Mouse (Mus musculus) forebrain, embryonic 13.5 days (tissue): Measurements from ENCODE around the gene Lrmda. TPM values are rescaled to one million over a fixed set of nuclear protein-coding genes. Genes with fewer than 3 reads are reported as not detected.

Experiments
- ATAC-seq: fragments of 200-750 bp; cut with Nextera tagmentation; 2 replicates; pipeline ENCODE4 v1.8.0; 2017
- H3K27ac ChIP-seq: fragments of 300-500 bp; sonication (generic); 2 replicates; pipeline ENCODE4 v1.5.1; 2015; ENCODE audit warnings: inconsistent platforms, mild to moderate bottlenecking, moderate library complexity
- H3K27me3 ChIP-seq: fragments of 300-500 bp; sonication (generic); 2 replicates; pipeline ENCODE4 v1.6.1; 2015; ENCODE audit warnings: mild to moderate bottlenecking, inconsistent platforms
- H3K36me3 ChIP-seq: fragments of 300-500 bp; sonication (generic); 2 replicates; pipeline ENCODE4 v1.6.1; 2015; ENCODE audit warnings: mild to moderate bottlenecking, inconsistent platforms; ENCODE audit not compliant: poor library complexity, severe bottlenecking
- H3K4me1 ChIP-seq: fragments of 300-500 bp; sonication (generic); 2 replicates; pipeline ENCODE4 v1.6.1; 2015; ENCODE audit warnings: inconsistent platforms
- H3K4me2 ChIP-seq: fragments of 300-500 bp; sonication (generic); 2 replicates; pipeline ENCODE4 v1.6.1; 2015; ENCODE audit warnings: inconsistent platforms, mild to moderate bottlenecking, moderate library complexity
- H3K4me3 ChIP-seq: fragments of 300-500 bp; sonication (generic); 2 replicates; pipeline ENCODE4 v1.5.1; 2015; ENCODE audit warnings: mild to moderate bottlenecking, inconsistent platforms
- H3K9ac ChIP-seq: fragments of 300-500 bp; sonication (generic); 2 replicates; pipeline ENCODE4 v1.6.1; 2015; ENCODE audit warnings: mild to moderate bottlenecking, inconsistent platforms
- H3K9me3 ChIP-seq: fragments of 300-500 bp; sonication (generic); replicated peaks from 2 replicates; pipeline ENCODE4 v1.6.1; 2016; ENCODE audit warnings: inconsistent platforms
- WGBS: fragments of 180-500 bp; shearing (Covaris S2); methylation state at CpG from one replicate; pipeline ENCODE4 v1.1.7; 2015; 5-methylcytosine and 5-hydroxymethylcytosine counted together
- polyA plus RNA-seq: library from polyadenylated mRNA; unstranded; fragments of >200 nt; fragmentation: Nextera tagmentation; extraction: Ambion mirVana; gene quantifications from 2 replicates; pipeline ENCODE4 v1.2.1, GENCODE M21; 2015

The Lrmda gene
- polyA plus RNA-seq, 1 experiment from 2014 or later, result not detected

DNA sequence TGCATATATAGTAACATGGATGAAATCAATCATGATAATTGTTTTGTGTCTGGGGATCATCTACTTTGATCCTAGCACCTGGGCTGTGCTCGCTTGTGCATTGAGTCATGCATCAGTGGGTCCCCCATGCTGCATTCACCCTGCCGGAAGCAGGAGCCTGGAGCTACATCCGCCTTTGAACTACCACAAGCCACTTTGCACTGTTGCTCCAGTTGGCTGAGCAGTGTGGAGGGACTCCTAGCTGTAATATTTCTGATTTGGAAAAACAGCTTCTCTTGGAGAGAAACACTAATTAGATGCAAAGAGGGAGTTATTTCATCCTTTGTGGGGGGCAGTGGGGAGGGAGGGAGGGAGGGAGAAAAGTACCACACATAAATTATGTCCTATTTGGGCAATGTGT, 220.8 kb downstream of the Lrmda start:
- Histone ChIP-seq H3K9ac (no peak overlapping the region), H3K9me3 (no peaks in the 10 kb centered on the region), H3K27me3 (no peaks in the 10 kb centered on the region), H3K36me3 (no peaks in the 10 kb centered on the region), H3K27ac (no peak overlapping the region; the same call in 1 of the 2 replicates), H3K4me3 (no peak overlapping the region), H3K4me1 (peaks cover 4% of the 10 kb centered on the region; the same call in 1 of the 2 replicates), H3K4me2 (no peak overlapping the region)
- ATAC-seq, result no peak
- 35% methylated on average over 3 of the region's 3 CpGs for WGBS

DNA sequence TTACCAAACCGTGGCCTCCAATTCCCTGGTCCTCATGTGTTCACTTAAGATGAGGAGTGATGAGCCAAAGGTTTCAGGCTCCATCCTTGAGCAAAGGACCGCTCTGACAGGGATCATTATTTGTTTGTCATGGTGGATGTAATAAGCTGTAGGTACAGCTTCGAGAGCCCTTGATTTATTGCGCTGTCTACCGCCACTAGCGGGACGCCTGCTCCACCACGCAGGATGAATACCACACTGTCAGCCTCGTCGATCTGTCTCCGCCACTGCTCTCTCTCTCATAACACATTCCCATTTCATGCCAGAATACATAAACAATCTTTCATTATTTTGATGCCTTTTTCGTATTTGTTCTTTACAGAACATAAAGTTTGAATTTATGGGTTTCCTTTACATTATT, 235.9 kb downstream of the Lrmda start:
- peaks cover 16% of the 10 kb centered on the region for H3K4me1 ChIP-seq
- H3K27ac ChIP-seq, result no peak overlapping the region
- 90% methylated on average over 12 of the region's 12 CpGs for WGBS

GRCm38 (mm10) chr14:22256274-22256673, 236.8 kb downstream of the Lrmda start:
- Histone ChIP-seq H3K27me3 (peaks cover 9% of the 10 kb centered on the region; the same call in 1 of the 2 replicates), H3K27ac (no peak overlapping the region), H3K36me3 (no peaks in the 10 kb centered on the region), H3K4me3 (no peak overlapping the region), H3K9ac (no peak overlapping the region), H3K4me1 (peaks cover 16% of the 10 kb centered on the region), H3K4me2 (no peak overlapping the region), H3K9me3 (no peaks in the 10 kb centered on the region)
- 90% methylated on average over 12 of the region's 12 CpGs for WGBS
- ATAC-seq, result no peak

More for the DNA sequence above, 235.9 kb downstream of the Lrmda start:
- H3K27me3 ChIP-seq, result 0 out of 2 replicates have a peak, but pooled peaks cover 3% of the 10 kb centered on the region
- H3K4me3 ChIP-seq, result no peak overlapping the region
- no peaks in the 10 kb centered on the region for H3K36me3 ChIP-seq
- no peak overlapping the region for H3K4me2 ChIP-seq
- H3K9me3 ChIP-seq, result no peaks in the 10 kb centered on the region
- ATAC-seq, result no peak
- no peak overlapping the region for H3K9ac ChIP-seq

GRCm38 (mm10) chr14:22259376-22260032, 240.0 kb downstream of the Lrmda start:
- H3K27ac ChIP-seq, result peak overlapping the region; percentile 70
- H3K9ac ChIP-seq, result peak overlapping the region; percentile 27; the same call in 1 of the 2 replicates
- no peak overlapping the region for H3K4me3 ChIP-seq
- H3K4me2 ChIP-seq, result peak overlapping the region; percentile 28
- no peaks in the 10 kb centered on the region for H3K9me3 ChIP-seq
- H3K36me3 ChIP-seq, result no peaks in the 10 kb centered on the region
- peak; percentile 33; the same call in 1 of the 2 replicates for ATAC-seq
- WGBS, result 17% methylated on average over 10 of the region's 10 CpGs
- H3K27me3 ChIP-seq, result peaks cover 20% of the 10 kb centered on the region
- H3K4me1 ChIP-seq, result peaks cover 16% of the 10 kb centered on the region

- no peak for ATAC-seq
- 0 out of 2 replicates have a peak overlapping the region, but pooled peaks have one; percentile 28 for H3K4me2 ChIP-seq
- 64% methylated on average over 5 of the region's 5 CpGs for WGBS
- peaks cover 16% of the 10 kb centered on the region for H3K4me1 ChIP-seq
- no peak overlapping the region for H3K9ac ChIP-seq
- H3K27me3 ChIP-seq, result peaks cover 20% of the 10 kb centered on the region
- no peaks in the 10 kb centered on the region for H3K36me3 ChIP-seq
- H3K9me3 ChIP-seq, result no peaks in the 10 kb centered on the region
- no peak overlapping the region for H3K4me3 ChIP-seq
- peak overlapping the region; percentile 70; the same call in 1 of the 2 replicates for H3K27ac ChIP-seq
These were observed 240.5 kb downstream of the Lrmda start for GRCm38 (mm10) chr14:22260033-22260419.

- Histone ChIP-seq H3K36me3 (no peaks in the 10 kb centered on the region), H3K9me3 (no peaks in the 10 kb centered on the region), H3K4me1 (no peaks in the 10 kb centered on the region), H3K9ac (no peak overlapping the region), H3K4me2 (no peak overlapping the region), H3K4me3 (no peak overlapping the region), H3K27ac (no peak overlapping the region), H3K27me3 (peaks cover 20% of the 10 kb centered on the region)
- 0 out of 2 replicates have a peak, but pooled peaks have one; percentile 50 for ATAC-seq
- WGBS, result 84% methylated on average over 4 of the region's 4 CpGs
These were observed 245.9 kb downstream of the Lrmda start for GRCm38 (mm10) chr14:22265229-22265905.

- WGBS, result 92% methylated on average over 9 of the region's 9 CpGs
- Histone ChIP-seq H3K27ac (no peak overlapping the region), H3K27me3 (peaks cover 21% of the 10 kb centered on the region), H3K9me3 (no peaks in the 10 kb centered on the region), H3K9ac (no peak overlapping the region), H3K36me3 (no peaks in the 10 kb centered on the region), H3K4me2 (no peak overlapping the region), H3K4me1 (no peaks in the 10 kb centered on the region), H3K4me3 (no peak overlapping the region)
- ATAC-seq, result no peak
These were observed 250.3 kb downstream of the Lrmda start for GRCm38 (mm10) chr14:22269812-22270211.

GRCm38 (mm10) chr14:22278053-22278452, 258.5 kb downstream of the Lrmda start:
- no peaks in the 10 kb centered on the region for H3K9me3 ChIP-seq
- 97% methylated on average over 5 of the region's 5 CpGs for WGBS

GRCm38 (mm10) chr14:22279591-22279990, 260.1 kb downstream of the Lrmda start:
- Histone ChIP-seq H3K27me3 (peaks cover 74% of the 10 kb centered on the region), H3K4me2 (no peak overlapping the region), H3K4me3 (no peak overlapping the region), H3K9ac (no peak overlapping the region), H3K36me3 (no peaks in the 10 kb centered on the region), H3K27ac (no peak overlapping the region), H3K9me3 (no peaks in the 10 kb centered on the region), H3K4me1 (peaks cover 12% of the 10 kb centered on the region)
- WGBS, result 89% methylated on average over 4 of the region's 4 CpGs
- ATAC-seq, result no peak

More at GRCm38 (mm10) chr14:22278053-22278452, 258.5 kb downstream of the Lrmda start:
- no peak for ATAC-seq
- Histone ChIP-seq H3K4me1 (peaks cover 10% of the 10 kb centered on the region), H3K27ac (no peak overlapping the region), H3K36me3 (no peaks in the 10 kb centered on the region), H3K27me3 (peaks cover 71% of the 10 kb centered on the region), H3K4me2 (no peak overlapping the region), H3K4me3 (no peak overlapping the region), H3K9ac (no peak overlapping the region)

GRCm38 (mm10) chr14:22281630-22282029, 262.1 kb downstream of the Lrmda start:
- Histone ChIP-seq H3K4me1 (peaks cover 12% of the 10 kb centered on the region), H3K9me3 (no peaks in the 10 kb centered on the region), H3K36me3 (no peaks in the 10 kb centered on the region), H3K4me2 (no peak overlapping the region), H3K27me3 (peaks cover 77% of the 10 kb centered on the region), H3K27ac (no peak overlapping the region), H3K9ac (no peak overlapping the region), H3K4me3 (no peak overlapping the region)
- ATAC-seq, result no peak
- WGBS, result 22% methylated on average over 7 of the region's 7 CpGs

GRCm38 (mm10) chr14:22282847-22283246, 263.3 kb downstream of the Lrmda start:
- H3K4me3 ChIP-seq, result no peak overlapping the region
- no peak overlapping the region for H3K4me2 ChIP-seq
- peaks cover 76% of the 10 kb centered on the region for H3K27me3 ChIP-seq
- no peaks in the 10 kb centered on the region for H3K9me3 ChIP-seq
- peaks cover 12% of the 10 kb centered on the region for H3K4me1 ChIP-seq
- H3K9ac ChIP-seq, result no peak overlapping the region
- H3K36me3 ChIP-seq, result no peaks in the 10 kb centered on the region
- 5% methylated on average over 6 of the region's 6 CpGs for WGBS
- no peak overlapping the region for H3K27ac ChIP-seq
- ATAC-seq, result no peak

DNA sequence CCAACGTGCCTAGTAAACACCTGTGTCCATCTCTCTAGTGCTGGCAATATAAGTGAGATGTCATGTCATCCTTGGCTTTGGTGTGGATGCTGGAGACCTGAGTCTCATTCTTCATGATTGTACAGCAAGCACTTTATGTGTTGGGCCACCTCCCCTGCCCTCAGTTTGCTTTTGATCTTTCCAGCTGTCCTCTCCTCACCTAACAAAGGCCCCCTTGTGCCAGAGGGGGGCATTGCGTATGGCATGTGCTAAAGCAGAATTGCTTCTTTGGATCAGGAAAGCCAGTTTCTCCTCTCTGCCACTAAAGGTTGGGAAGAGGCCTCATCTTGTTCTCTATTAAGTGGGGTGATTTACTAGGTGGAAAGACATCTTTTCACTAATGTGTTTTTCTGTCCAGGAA, 264.2 kb downstream of the Lrmda start:
- H3K36me3 ChIP-seq, result no peaks in the 10 kb centered on the region
- 58% methylated on average over 2 of the region's 2 CpGs for WGBS
- H3K4me2 ChIP-seq, result no peak overlapping the region
- H3K9ac ChIP-seq, result no peak overlapping the region
- H3K27me3 ChIP-seq, result peaks cover 77% of the 10 kb centered on the region
- no peak for ATAC-seq
- H3K4me1 ChIP-seq, result peaks cover 12% of the 10 kb centered on the region
- H3K4me3 ChIP-seq, result no peak overlapping the region
- no peak overlapping the region for H3K27ac ChIP-seq
- H3K9me3 ChIP-seq, result no peaks in the 10 kb centered on the region
